Mouse (Mus musculus) cerebellum, adult 11 months (tissue): ENCODE measurements at regions not wholly inside any gene's neighbourhood (a gene's known extent, or its start where the extent isn't known, plus 50 kb on each side); places are given as distances from the start of the nearest gene placed in this dataset.

Source experiments
- DNase-seq: peaks from one replicate; pipeline ENCODE4 v3.0.0; 2022

- no peak for DNase-seq
Measured at GRCm38 (mm10) chr14:33797551-33798303, 125.7 kb upstream of the Gdf10 start.

GRCm38 (mm10) chr14:33804321-33804720 is 119.1 kb upstream of the Gdf10 start:
- no peak for DNase-seq

GRCm38 (mm10) chr14:33804721-33805120 is 118.7 kb upstream of the Gdf10 start:
- no peak for DNase-seq

- no peak for DNase-seq
Measured at GRCm38 (mm10) chr14:33807196-33807595, 116.2 kb upstream of the Gdf10 start.

DNA sequence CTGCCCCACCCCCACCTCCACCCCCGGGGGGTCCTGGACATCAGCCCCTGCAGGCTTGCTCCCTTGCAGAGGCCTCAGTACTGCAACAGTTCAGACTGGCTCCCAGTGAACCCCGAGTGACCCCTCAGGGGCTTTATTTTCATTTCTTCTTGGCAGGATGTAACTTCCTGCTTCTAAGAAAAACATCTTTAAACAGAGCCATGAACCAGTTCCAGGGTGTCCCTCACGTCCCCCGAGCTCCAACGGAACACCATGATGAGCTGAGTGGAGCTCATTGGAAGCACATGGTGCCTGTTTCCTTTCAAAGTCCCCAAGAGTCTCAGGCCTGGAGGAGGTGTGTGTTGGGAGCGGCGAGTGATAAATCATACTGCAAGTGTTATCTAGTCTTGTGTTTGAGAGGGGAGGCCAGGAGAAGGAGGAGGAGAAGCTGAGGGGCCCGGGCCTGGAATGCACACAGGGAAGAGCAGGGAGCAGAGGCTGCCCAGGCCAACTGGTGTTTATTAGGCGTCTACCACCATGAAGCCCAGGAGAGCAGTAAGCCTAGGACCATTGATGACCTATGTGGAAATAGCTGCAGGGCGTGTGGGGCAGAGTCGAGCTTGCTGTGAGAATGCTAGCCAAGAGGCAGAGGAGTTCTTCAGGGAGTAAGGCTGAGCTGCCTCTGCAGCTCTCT is 114.7 kb upstream of the Gdf10 start:
- no peak for DNase-seq

DNA sequence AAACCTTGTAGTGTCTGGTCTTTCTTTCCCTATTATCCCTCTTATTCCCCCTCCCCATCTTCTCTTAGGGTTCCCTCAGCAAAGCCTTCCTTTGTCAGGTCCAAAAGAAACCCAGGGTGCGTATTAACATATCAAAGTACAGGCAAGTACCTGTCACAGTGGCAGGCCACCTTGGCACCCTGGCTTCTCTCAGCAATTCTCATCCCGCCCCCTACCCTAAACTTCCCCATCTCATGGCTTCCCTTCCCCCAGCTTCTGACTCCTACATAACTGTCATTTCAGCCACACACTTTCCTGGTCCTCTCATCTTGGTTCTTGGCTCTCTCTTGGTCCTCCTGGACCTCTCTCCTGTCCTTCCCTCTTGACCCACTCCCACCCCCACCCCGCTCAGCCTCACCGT is 112.8 kb upstream of the Gdf10 start:
- no peak for DNase-seq

- no peak for DNase-seq
Measured at GRCm38 (mm10) chr14:33811241-33811640, 112.1 kb upstream of the Gdf10 start.

DNA sequence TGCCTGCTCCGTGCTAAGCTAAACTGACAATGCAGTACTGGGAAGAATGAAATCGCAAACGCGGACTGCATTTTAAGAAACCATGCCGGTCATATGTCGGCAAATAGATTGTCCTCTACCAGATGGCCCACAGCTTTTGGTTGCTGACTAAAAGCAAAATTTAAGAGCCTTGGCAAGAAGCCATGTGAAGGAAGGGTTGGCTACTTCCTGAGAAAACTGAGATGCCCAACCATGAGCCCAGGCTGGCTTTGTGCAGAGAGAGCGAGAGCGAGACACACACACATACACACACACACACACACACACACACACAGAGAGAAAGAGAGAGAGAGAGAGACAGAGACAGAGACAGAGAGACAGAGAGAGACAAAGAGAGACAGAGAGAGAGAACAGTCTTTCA is 111.1 kb upstream of the Gdf10 start:
- no peak for DNase-seq

DNA sequence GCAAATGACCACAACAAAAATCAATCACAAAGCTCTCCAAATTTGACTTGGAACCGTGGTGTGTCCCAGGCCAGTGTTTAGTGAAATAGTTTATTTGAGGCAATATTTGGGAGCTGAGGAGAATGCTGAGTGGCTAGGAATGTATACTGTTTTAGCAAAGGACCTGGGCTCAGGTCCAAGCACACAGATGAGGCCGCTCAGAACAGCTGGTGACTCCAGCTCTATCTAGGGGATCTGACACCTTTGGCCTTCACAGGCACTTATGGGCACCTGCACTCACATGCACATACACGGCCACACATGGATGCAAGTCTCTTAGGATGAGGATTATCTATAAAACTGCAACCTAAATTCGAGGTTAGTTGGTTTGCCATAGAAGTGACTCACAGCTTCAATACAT is 110.6 kb upstream of the Gdf10 start:
- no peak for DNase-seq

GRCm38 (mm10) chr14:33813274-33813673 is 110.1 kb upstream of the Gdf10 start:
- DNase-seq: no peak

GRCm38 (mm10) chr14:33814107-33814506 is 109.3 kb upstream of the Gdf10 start:
- DNase-seq: no peak

DNA sequence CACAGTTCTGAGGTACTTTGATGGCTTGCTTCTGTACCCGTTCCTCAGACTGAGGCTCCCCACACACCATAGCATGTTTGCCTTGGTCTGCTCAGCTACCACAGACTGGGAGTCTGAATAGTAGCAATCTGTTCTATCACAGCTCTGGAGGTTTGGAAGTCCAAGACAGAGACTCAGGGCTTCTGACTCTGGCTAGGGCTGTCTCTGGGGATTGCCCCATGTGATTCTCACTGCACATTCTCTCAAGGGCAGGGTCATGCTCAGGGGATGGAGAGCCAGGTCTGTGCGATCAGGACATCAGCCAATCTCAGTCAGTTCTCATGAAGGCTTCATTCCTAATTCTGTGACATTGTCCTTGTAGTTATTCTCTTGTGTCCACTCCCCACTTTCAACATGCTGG is 108.8 kb upstream of the Gdf10 start:
- DNase-seq: no peak

GRCm38 (mm10) chr14:33820541-33821260 is 102.7 kb upstream of the Gdf10 start:
- DNase-seq: peak; percentile 12

GRCm38 (mm10) chr14:33821436-33821835 is 102.0 kb upstream of the Gdf10 start:
- no peak for DNase-seq

- DNase-seq: no peak
Measured at GRCm38 (mm10) chr14:33824421-33824874, 98.9 kb upstream of the Gdf10 start.

DNA sequence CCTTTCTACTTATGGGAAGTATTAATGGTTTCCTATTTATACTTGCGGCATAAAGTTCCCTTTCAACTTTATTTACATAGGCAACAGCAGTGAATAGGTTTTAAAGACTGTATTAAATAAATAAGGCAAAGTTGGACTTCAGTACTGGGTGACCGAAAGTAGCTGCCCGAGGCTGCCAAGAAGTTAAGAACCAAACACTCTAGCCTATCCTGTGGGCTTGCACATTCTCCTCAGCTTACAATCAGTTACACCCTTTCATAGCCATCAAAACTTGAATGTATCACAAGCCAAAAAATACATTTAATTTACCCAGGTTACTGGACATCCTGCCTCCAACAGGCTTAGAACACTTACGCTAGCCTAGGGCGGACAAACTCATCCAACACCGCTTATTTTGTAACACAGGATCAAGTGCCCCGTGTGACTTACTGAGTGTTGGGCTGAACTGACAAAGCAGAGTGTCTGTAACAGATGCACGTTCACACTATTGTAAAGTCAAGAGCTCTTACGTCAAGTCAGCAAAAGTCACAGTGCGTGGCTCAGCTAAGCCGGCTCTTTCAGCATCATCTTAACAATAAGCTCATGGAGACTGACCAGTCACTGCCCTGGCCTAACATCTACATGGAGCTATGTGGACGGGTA is 97.3 kb upstream of the Gdf10 start:
- DNase-seq: no peak

- no peak for DNase-seq
Measured at GRCm38 (mm10) chr14:33832650-33833319, 90.6 kb upstream of the Gdf10 start.

DNA sequence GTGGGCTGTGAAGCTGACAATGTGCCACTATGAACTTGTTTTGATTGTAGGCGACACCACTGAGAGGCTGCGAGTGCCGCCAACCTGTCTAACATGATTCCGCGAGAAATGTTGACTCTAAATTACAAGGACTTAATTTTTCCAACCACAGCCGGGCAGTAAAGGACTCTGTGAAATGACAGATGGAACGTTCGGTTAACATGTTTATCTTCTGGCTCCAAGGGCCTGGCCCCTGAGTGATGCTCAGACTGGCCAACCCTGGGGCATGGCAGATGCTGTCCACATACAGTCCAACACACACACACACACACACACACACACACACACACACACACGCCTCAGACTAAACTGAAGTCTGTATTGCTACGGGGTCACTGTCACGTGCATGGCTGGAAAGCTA is 87.0 kb upstream of the Gdf10 start:
- no peak for DNase-seq

GRCm38 (mm10) chr14:33841821-33842220 is 81.6 kb upstream of the Gdf10 start:
- DNase-seq: no peak

DNA sequence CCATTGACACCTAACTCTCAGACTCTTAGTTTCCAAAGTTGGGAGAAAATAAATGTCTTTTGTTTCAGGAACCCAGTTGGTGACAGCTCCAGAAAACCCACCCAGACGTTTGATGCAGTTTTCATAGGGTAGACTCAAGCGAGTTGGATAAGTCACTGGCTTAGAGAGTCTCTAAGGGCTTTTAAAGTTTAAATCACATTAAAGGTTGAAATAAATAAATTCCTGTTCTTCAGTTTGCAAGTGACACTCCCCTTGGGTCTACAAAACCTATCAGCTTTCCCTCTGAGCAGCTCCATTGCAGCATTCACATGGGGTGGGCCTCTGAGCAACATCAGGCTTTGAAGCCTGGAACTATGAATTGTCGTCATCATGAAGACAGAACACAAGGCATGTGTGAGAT is 69.9 kb upstream of the Gdf10 start:
- DNase-seq: no peak

DNA sequence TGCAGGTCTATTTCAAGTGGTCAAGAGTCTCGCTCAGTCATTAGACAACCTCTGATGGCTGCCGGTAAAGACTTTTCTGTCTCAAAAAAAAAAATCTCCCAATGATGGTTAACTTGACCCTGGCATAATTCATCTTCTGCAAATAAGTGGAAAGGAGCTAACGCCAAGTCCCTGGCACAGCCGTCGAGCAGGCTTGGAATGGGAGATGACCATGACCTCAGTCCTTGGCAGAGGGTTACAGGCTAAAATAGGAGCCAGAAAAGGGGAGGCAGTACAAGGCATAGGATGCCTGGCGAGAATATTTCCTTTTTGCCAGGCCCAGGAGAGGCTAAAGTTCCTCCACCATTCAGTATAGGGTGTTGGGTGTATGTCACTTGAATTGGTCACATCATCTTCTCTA is 69.2 kb upstream of the Gdf10 start:
- no peak for DNase-seq

DNA sequence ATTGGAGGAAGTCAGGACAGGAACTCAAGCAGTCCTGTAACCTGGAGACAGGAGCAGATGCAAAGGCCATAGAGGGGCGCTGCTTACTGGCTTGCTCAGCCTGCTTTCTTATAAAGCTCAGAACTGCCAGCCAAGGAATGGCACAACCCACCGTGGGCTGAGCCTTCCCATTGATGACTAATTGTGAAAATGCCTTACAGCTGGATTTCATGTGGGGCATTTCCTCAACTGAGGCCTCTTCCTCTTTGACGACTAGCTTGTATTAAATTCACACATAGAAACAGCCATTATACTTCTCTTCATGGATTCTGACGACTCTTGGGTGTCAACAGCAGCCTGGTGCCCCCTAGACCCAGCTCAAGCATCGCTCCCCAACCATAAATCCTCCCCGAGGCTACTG is 66.4 kb upstream of the Gdf10 start:
- DNase-seq: no peak

- DNase-seq: no peak
Measured at GRCm38 (mm10) chr14:33864796-33865195, 58.6 kb upstream of the Gdf10 start.
